In genomic region chr6:91278302-91278701, GRCm38 (mm10) we compare ENCODE assay signal across 15 mouse cellular contexts.
A peak's percentile ranks its signal among the peaks of the same experiment; 100 is the strongest.
DNase-seq lines count a peak whose midpoint lies in the region; ATAC-seq and TF ChIP-seq lines count a peak whose summit lies in the region.
"Had no signal": no experiment of that assay in that cellular context is flagged by ENCODE, and none has a peak within 500 bp of the region (broad histone marks: within the 10 kb centered on the region; RNA-seq: fewer than 3 reads in every experiment).

No protein-coding gene starts in this region.

- TF ChIP-seq CTCF in forebrain, postnatal 0 days (IDR thresholded peaks at IDR 0.05; ENCODE audit: low read depth) = no peak

- no peak overlapping the region for H3K9ac ChIP-seq in forebrain, embryonic 15.5 days (replicated peaks)
- H3K9ac ChIP-seq in neural tube, embryonic 13.5 days = no peak overlapping the region
- no peak overlapping the region for H3K9ac ChIP-seq in neural tube, embryonic 15.5 days (replicated peaks)
- no peak overlapping the region for H3K9ac ChIP-seq in forebrain, postnatal 0 days
- H3K9ac ChIP-seq: heart, embryonic 12.5 days; hindbrain, embryonic 13.5 days had no signal

- no peak overlapping the region for H3K4me2 ChIP-seq in forebrain, embryonic 15.5 days (replicated peaks)
- H3K4me2 ChIP-seq in neural tube, embryonic 13.5 days = no peak overlapping the region
- no peak overlapping the region for H3K4me2 ChIP-seq in neural tube, embryonic 15.5 days
- H3K4me2 ChIP-seq in forebrain, postnatal 0 days (ENCODE audit: low read depth) = no peak overlapping the region
- H3K4me2 ChIP-seq: heart, embryonic 12.5 days; hindbrain, embryonic 13.5 days had no signal

- no peaks in the 10 kb centered on the region for H3K9me3 ChIP-seq in forebrain, embryonic 15.5 days
- H3K9me3 ChIP-seq in forebrain, embryonic 10.5 days = no peaks in the 10 kb centered on the region
- no peaks in the 10 kb centered on the region for H3K9me3 ChIP-seq in neural tube, embryonic 13.5 days
- H3K9me3 ChIP-seq in neural tube, embryonic 15.5 days (replicated peaks) = no peaks in the 10 kb centered on the region
- no peaks in the 10 kb centered on the region for H3K9me3 ChIP-seq in forebrain, postnatal 0 days (ENCODE audit: low read length)
- H3K9me3 ChIP-seq: embryonic facial prominence, embryonic 10.5 days; heart, embryonic 12.5 days; hindbrain, embryonic 13.5 days had no signal

- no peak for ATAC-seq in forebrain, embryonic 15.5 days (replicated peaks)
- ATAC-seq in neural tube, embryonic 13.5 days (ENCODE audit: low read depth) = no peak
- ATAC-seq in neural tube, embryonic 15.5 days (ENCODE audit: low FRiP score) = no peak
- ATAC-seq in forebrain, postnatal 0 days = no peak

- no peaks in the 10 kb centered on the region for H3K27me3 ChIP-seq in forebrain, embryonic 15.5 days
- H3K27me3 ChIP-seq in forebrain, embryonic 10.5 days (ENCODE audit: poor library complexity, severe bottlenecking) = peaks cover 33% of the 10 kb centered on the region
- H3K27me3 ChIP-seq in neural tube, embryonic 13.5 days = peaks cover 3% of the 10 kb centered on the region
- H3K27me3 ChIP-seq in neural tube, embryonic 15.5 days (replicated peaks) = no peaks in the 10 kb centered on the region
- no peaks in the 10 kb centered on the region for H3K27me3 ChIP-seq in forebrain, postnatal 0 days (ENCODE audit: insufficient read depth, low read length)

- DNase-seq in forebrain, embryonic 10.5 days (ENCODE audit: extremely low spot score, low spot score) = no peak
- DNase-seq in forebrain, postnatal 0 days = no peak
- no peak for DNase-seq in cerebellum, adult 18-20 months
- DNase-seq in B cell, adult 2 months = no peak
- DNase-seq: adrenal gland, adult 8-10 months; gastrocnemius, postnatal 25 days; kidney, adult 11 months had no signal

- H3K36me3 ChIP-seq in forebrain, embryonic 15.5 days = no peaks in the 10 kb centered on the region
- peaks cover 4% of the 10 kb centered on the region; the same call in 1 of the 2 replicates for H3K36me3 ChIP-seq in forebrain, embryonic 10.5 days (replicated peaks)
- no peaks in the 10 kb centered on the region for H3K36me3 ChIP-seq in neural tube, embryonic 13.5 days
- H3K36me3 ChIP-seq in neural tube, embryonic 15.5 days = no peaks in the 10 kb centered on the region
- no peaks in the 10 kb centered on the region for H3K36me3 ChIP-seq in forebrain, postnatal 0 days (ENCODE audit: insufficient read depth)
- H3K36me3 ChIP-seq: hindbrain, embryonic 13.5 days had no signal

- H3K4me1 ChIP-seq in forebrain, embryonic 15.5 days = peaks cover 12% of the 10 kb centered on the region; the same call in 1 of the 2 replicates
- peaks cover 34% of the 10 kb centered on the region for H3K4me1 ChIP-seq in forebrain, embryonic 10.5 days
- H3K4me1 ChIP-seq in neural tube, embryonic 13.5 days (replicated peaks) = peaks cover 6% of the 10 kb centered on the region
- peaks cover 2% of the 10 kb centered on the region; the same call in 1 of the 2 replicates for H3K4me1 ChIP-seq in neural tube, embryonic 15.5 days
- H3K4me1 ChIP-seq in forebrain, postnatal 0 days (ENCODE audit: insufficient read depth) = no peaks in the 10 kb centered on the region
- H3K4me1 ChIP-seq: heart, embryonic 12.5 days had no signal

- H3K4me3 ChIP-seq in forebrain, embryonic 15.5 days = no peak overlapping the region
- H3K4me3 ChIP-seq in forebrain, embryonic 10.5 days = no peak overlapping the region
- H3K4me3 ChIP-seq in neural tube, embryonic 13.5 days = no peak overlapping the region
- H3K4me3 ChIP-seq in neural tube, embryonic 15.5 days (replicated peaks) = no peak overlapping the region
- H3K4me3 ChIP-seq in forebrain, postnatal 0 days (ENCODE audit: low read depth, low read length) = no peak overlapping the region
- H3K4me3 ChIP-seq: embryonic facial prominence, embryonic 10.5 days; gastrocnemius, adult 2 months; heart, embryonic 12.5 days; hindbrain, embryonic 13.5 days had no signal

- WGBS in forebrain, embryonic 15.5 days = 20% methylated on average over 1 of the region's 1 CpGs
- WGBS in forebrain, embryonic 10.5 days = 52% methylated on average over 1 of the region's 1 CpGs
- 17% methylated on average over 1 of the region's 1 CpGs for WGBS in neural tube, embryonic 13.5 days
- WGBS in neural tube, embryonic 15.5 days = 15% methylated on average over 1 of the region's 1 CpGs
- WGBS in forebrain, postnatal 0 days = 28% methylated on average over 1 of the region's 1 CpGs

- H3K27ac ChIP-seq in forebrain, embryonic 15.5 days (replicated peaks) = peak overlapping the region; percentile 68
- H3K27ac ChIP-seq in forebrain, embryonic 10.5 days = no peak overlapping the region
- peak overlapping the region; percentile 52; the same call in 1 of the 2 replicates for H3K27ac ChIP-seq in neural tube, embryonic 13.5 days (replicated peaks)
- H3K27ac ChIP-seq in neural tube, embryonic 15.5 days (replicated peaks) = no peak overlapping the region
- H3K27ac ChIP-seq in forebrain, postnatal 0 days (ENCODE audit: low read depth, low read length) = 0 out of 2 replicates have a peak overlapping the region, but pooled peaks have one; percentile 67
- H3K27ac ChIP-seq: embryonic facial prominence, embryonic 10.5 days; gastrocnemius, adult 2 months; hindbrain, embryonic 13.5 days; hindbrain, postnatal 0 days had no signal

Comparison
In these comparisons a context has a peak if more than half of its experiments do, and no peak if none do; other contexts are left out.
1. H3K27ac ChIP-seq: peak in forebrain, embryonic 15.5 days (single experiment), neural tube, embryonic 13.5 days (single experiment) and forebrain, postnatal 0 days (single experiment); none in forebrain, embryonic 10.5 days (single experiment) and neural tube, embryonic 15.5 days (single experiment).